Mouse (Mus musculus) left cerebral cortex, adult 8-10 months (tissue): ENCODE data around the gene Cd300ld. TPM values are rescaled to one million over a fixed set of nuclear protein-coding genes. Genes with fewer than 3 reads are reported as not detected.
"Not testable (repeated sequence)": the region's sequence is repeated elsewhere in the genome, so short reads cannot be mapped to it uniquely, and the experiment has no call there.

Source experiments
- DNase-seq, 2 experiments: peaks; one replicate each; pipeline ENCODE4 v3.0.0; 2022; ENCODE audit warnings: low spot score in 2 of 2
- total RNA-seq, 4 experiments: library from RNA; stranded (reverse); gene quantifications; 2 replicates each; pipeline ENCODE4 v1.2.4; 2022

Cd300ld gene
- total RNA-seq = under 1 TPM in 2 of 4 experiments, not detected in 2; 0.21 to 0.46 TPM

DNA sequence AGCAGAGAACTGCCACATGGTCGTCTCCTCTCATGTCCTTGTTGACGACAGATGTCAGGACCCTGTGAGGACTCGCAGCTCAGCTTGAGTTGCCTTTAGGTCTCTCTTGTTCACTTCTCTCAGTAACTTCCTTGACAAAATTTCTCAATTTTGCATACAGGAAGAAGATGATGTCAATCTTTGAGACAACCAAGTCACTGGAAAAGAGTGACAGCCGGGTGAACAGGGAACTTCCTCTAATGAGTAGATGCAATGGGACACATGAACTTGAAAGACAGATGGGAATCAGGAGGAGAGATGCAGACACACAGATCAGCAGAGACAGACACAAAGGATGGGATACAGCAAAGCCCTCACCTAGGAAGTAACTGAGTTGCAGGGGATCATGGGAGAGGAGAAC lies at the start of gene Cd300ld:
Cd300ld (minus strand) TSS at position 130 of the 400 bp plus-strand sequence.
- no peak for DNase-seq

GRCm38 (mm10) chr11:115037669-115038068 lies 47.9 kb upstream of the Cd300ld start, which contains the start of gene Cd300ld5:
Gene Cd300ld5 (minus strand): TSS chr11:115037769.
- not testable (repeated sequence) for DNase-seq

GRCm38 (mm10) chr11:115026912-115027311 lies 37.2 kb upstream of the Cd300ld start, which contains the start of gene Cd300ld4:
Gene Cd300ld4 (minus strand): TSS chr11:115027012.
- DNase-seq = not testable (repeated sequence)

DNA sequence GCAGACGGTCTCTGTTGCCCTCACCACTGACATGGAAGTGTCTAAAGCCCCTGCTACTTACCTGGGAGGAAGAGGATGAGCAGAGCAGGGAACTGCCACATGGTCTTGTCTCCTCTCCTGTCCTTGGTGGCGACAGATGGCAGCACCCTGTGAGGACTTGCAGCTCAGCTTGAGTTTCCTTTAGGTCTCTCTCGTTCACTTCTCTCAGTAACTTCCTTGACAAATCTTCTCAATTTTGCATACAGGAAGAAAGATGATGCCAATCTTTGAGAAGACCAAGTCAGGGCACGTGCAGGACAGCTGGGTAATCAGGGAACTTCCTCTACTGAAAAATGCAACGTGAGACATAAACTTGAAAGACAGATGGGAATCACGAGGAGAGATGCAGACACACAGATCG lies 26.4 kb upstream of the Cd300ld start, which contains the start of gene Cd300ld2:
Cd300ld2 (minus strand) TSS at position 101 of the 400 bp plus-strand sequence.
- not testable (repeated sequence) for DNase-seq

- no peak for DNase-seq
These were observed 14.3 kb upstream of the Cd300ld start for GRCm38 (mm10) chr11:115004070-115004469.

GRCm38 (mm10) chr11:115001474-115002040 lies 11.8 kb upstream of the Cd300ld start, which contains the start of gene Cd300c2:
Gene Cd300c2 (minus strand): TSS chr11:115001880.
- DNase-seq = no peak

GRCm38 (mm10) chr11:114981866-114982265 lies 7.9 kb downstream of the Cd300ld start:
- DNase-seq = peak in 1 of 2 experiments; percentile 19

GRCm38 (mm10) chr11:114972726-114973125 lies 17.0 kb downstream of the Cd300ld start:
- DNase-seq = no peak

- no peak for DNase-seq
These were observed 20.9 kb downstream of the Cd300ld start, which contains the start of gene Cd300c for GRCm38 (mm10) chr11:114968752-114969207. Gene Cd300c (minus strand): TSS chr11:114969157.

DNA sequence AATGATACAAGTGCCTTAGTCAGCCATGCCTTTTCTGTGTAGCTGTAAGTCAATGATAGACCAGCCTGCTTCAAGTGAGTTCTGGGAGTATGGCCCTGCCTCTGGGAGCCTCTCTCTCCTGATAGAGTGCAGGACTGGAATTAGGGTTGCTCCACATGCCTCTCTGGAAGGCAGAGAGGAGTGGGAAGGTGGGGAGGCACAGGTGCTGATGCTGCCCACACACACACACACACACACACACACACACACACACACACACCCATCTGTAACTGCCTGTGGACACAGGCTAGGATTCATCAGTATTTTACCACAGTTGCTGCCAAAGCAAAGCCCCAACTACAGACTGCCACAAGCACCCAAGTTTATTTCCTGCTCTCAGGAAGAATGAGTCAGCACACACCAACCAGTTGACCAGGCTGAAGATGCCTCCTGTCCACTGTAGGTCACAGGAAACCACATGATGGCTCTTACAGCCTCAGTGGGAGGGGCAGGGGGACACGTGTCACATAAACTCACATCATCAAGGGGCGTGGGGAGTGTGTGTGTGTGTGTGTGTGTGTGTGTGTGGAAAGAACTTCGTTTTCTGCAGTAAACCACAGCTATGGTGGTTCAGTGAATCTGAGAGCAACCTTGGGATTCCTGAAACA lies 24.4 kb downstream of the Cd300ld start:
- no peak for DNase-seq

DNA sequence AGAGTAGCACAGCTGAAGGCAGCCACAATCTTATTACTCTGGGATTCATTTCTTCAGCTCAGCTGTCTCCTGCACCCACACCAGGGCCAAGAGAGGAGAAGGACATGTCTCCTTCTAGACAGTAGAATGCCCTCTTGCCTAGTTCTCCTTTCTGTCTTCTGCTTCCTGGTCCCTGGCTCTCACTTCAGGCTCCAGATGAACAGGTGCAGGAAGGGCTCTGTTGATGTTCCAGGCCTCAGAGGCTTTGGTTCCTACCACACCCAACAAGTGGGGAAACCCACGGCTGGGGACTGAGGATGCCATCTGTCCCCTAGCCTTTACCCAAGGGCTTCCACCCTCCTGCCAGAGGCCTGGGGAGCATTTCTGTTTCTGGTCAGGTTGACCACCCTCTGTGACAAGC lies 29.4 kb downstream of the Cd300ld start:
- DNase-seq = no peak

GRCm38 (mm10) chr11:114934144-114934543 lies 55.6 kb downstream of the Cd300ld start, which contains the start of gene Cd300lb:
Gene Cd300lb (minus strand): TSS chr11:114934386.
- no peak for DNase-seq

DNA sequence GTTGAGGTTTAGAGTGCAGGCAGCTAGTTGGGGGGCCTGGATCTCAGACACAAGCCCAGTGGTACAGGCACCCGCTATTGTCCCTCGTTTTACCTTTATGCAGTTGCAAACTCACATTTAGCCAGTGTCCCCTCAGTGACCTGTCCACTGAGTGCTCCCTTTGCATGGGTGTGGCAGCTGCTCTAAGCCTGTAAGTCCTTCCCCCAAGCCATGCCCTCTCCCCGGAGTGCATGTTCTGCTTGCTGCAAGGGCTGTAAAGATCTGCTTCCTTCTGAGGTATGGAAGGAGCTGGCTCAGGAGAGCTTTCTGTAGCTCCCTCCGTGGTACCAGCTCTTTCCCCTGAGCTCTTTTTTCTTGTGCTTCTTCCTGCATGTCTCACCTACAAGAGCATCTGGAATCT lies 56.1 kb downstream of the Cd300ld start:
- DNase-seq = no peak

Other genes with a start within 250 kb of the Cd300ld start
- gene Kif19a, start 224.5 kb downstream of the Cd300ld start, total RNA-seq = 1 to 10 TPM; 2.4 to 3.4 (median 3.1) TPM
- gene Btbd17, start 194.0 kb downstream of the Cd300ld start, total RNA-seq = 10 to 100 TPM; 21.5 to 28.4 (median 23.1) TPM
- not detected for gene Gpr142, start 191.0 kb downstream of the Cd300ld start, total RNA-seq
- gene Gprc5c, start 138.8 kb downstream of the Cd300ld start, total RNA-seq = 1 to 10 TPM; 4.6 to 5.6 (median 5.4) TPM
- under 1 TPM; 0.40 to 0.87 (median 0.73) TPM for gene Cd300a, start 99.9 kb downstream of the Cd300ld start, total RNA-seq
- not detected for gene Cd300lb, start 55.5 kb downstream of the Cd300ld start, total RNA-seq
- gene Cd300c, start 20.8 kb downstream of the Cd300ld start, total RNA-seq = not detected
- 10 to 100 TPM in 2 of 4 experiments, 1 to 10 TPM in 2; 3.7 to 15.1 (median 8.1) TPM for gene Cd300c2, start 12.0 kb upstream of the Cd300ld start, total RNA-seq
- not detected for gene Cd300ld2, start 26.3 kb upstream of the Cd300ld start, total RNA-seq
- gene Cd300ld4, start 37.1 kb upstream of the Cd300ld start, total RNA-seq = 1 to 10 TPM in 2 of 4 experiments, under 1 TPM in 1, not detected in 1; 0.46 to 1.6 (median 1.1) TPM
- 1 to 10 TPM; 1.1 to 2.3 (median 1.2) TPM for gene Cd300ld5, start 47.8 kb upstream of the Cd300ld start, total RNA-seq
- 1 to 10 TPM in 2 of 4 experiments, not detected in 2; 1.3 to 2.8 TPM for gene Cd300ld3, start 58.5 kb upstream of the Cd300ld start, total RNA-seq
- gene Cd300e, start 72.3 kb upstream of the Cd300ld start, total RNA-seq = under 1 TPM; 0.16 to 0.74 (median 0.44) TPM
- gene Rab37, start 101.5 kb upstream of the Cd300ld start, total RNA-seq = 1 to 10 TPM; 3.3 to 6.1 (median 4.8) TPM
- 1 to 10 TPM in 2 of 4 experiments, under 1 TPM in 2; 0.30 to 2.6 (median 0.83) TPM for gene Cd300lf, start 144.1 kb upstream of the Cd300ld start, total RNA-seq
- gene Slc9a3r1, start 173.4 kb upstream of the Cd300ld start, total RNA-seq = 10 to 100 TPM; 63.4 to 73.8 (median 67.8) TPM
- gene Tmem104, start 197.6 kb upstream of the Cd300ld start, total RNA-seq = 10 to 100 TPM; 14.0 to 24.5 (median 16.9) TPM
- gene Nat9, start 197.9 kb upstream of the Cd300ld start, total RNA-seq = 10 to 100 TPM; 27.0 to 33.4 (median 29.6) TPM